Mouse (Mus musculus): Measurements from ENCODE around the gene Gm45716.
"Not testable (repeated sequence)": the region's sequence is repeated elsewhere in the genome, so short reads cannot be mapped to it uniquely, and the experiment has no call there.

The Gm45716 gene

DNA sequence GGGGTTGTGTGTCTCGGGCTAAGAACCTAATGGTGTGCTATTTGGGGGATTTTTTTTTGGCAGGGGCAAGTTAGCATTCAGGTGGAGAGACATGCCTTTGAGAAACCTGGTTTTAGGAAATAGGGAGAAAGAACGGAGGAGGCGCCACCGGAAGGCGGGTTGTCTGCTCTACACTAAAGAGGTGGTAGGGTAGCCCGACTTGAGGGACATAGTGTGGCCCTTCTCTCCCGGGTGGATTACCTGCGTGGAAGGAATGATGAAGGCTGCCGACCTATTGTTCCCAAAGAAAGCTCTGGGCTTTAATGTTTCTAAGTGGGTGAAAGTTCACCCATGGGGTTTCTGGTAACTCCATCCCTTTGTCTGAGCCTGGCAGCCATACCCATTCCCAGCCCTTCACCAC lies 62.7 kb downstream of the Gm45716 start:
- no peak for DNase-seq (ENCODE audit: low spot score in 2 of 2)

DNA sequence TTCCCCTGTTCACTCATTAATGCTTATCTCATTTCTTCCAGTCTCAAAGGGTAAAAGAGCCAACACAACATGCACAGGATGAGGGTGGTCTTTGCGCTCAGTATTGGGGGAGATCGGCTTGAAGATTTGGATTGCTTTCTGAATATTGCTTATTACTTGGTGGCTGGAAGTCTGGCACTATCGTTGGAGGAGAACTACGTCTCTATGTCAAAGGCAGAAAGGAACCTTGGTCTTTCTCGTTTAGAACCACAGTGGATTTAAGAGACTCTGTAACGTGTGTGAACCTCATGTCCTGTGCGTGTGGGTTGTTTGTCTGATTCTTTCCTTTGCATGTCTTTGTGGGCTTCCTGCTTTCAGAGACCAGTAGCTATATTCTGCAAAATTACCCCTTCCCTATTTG lies 63.2 kb downstream of the Gm45716 start:
- DNase-seq (ENCODE audit: low spot score in 2 of 2): no peak

DNA sequence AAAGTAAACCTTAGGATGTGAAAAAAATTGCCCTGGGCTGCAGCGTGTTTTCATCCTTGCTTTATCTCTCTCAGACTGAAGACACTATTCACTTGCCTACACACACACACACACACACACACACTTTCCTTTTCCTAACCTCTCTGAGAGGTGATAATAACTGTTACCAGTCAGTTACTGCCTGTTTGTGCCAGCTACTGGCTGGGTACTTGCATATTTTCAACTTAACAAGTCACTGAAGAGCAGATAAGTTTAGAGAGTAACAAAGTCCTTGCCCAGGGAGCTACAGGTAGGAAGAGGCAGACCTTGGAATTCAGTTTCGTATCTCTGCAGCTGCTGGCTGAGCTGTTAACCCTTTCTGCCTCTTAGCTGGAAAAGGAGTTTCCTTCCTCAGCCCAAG lies 64.4 kb downstream of the Gm45716 start:
- DNase-seq (ENCODE audit: low spot score in 2 of 2): no peak

DNA sequence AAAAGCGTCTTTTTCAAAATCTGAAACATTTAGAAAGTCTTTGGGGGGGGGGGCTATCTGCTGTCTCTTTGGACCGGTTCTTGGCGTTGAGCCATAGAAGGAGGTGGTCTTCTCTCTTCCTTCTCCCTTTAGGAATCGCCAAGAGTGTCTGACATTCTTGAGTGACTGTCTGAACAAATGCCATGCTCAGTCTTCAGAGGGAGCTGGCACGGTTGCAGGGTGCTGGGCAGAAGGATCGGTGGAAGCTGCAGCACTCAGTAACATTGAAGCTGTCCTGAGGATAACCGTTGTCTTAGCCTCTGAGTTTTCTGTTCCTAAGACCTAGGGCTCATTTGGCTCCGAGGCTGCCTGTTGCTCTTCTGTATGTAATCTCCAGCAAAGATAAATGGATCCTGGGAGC lies 64.9 kb downstream of the Gm45716 start:
- no peak for DNase-seq (ENCODE audit: low spot score in 2 of 2)

DNA sequence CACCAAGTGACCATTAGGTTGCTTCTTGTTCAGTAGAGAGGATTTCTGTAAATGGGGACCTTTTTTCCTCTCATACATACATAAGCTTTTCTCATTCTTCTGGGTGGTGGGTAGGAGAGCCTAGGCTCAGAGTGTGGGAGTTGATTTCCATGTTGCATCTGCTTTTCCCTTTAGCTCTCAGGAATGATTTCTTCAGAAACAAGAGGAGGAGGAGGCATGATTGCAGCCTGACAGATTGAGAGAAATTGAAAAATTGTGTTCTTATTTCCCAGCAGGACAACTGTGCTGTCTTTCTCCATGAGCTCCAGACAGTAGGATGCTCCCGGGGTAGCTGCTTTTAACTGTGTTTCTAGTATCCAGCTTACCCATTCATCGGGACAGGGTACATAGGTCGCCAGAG lies 67.1 kb downstream of the Gm45716 start:
- DNase-seq (ENCODE audit: low spot score in 2 of 2): no peak

DNA sequence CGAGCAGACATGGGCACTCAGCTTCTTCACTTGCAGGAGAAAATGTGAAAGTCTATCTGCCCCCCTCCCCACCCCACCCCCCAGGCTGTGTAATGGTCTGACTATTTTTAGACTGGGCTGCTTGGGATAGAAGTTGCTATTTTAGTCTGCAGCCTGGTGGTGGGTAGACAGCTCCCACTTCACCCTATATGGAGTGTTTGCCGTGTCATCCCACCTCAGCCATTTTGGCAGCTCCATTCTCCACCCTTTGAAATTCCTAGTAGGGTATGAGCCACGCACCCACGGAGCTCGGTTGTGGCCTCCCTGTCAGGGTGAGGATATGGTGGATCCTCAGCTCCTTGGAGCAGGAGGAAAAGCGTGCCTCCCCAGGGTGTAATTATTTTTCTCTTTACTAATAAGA lies 68.2 kb downstream of the Gm45716 start:
- no peak for DNase-seq (ENCODE audit: low spot score in 2 of 2)

DNA sequence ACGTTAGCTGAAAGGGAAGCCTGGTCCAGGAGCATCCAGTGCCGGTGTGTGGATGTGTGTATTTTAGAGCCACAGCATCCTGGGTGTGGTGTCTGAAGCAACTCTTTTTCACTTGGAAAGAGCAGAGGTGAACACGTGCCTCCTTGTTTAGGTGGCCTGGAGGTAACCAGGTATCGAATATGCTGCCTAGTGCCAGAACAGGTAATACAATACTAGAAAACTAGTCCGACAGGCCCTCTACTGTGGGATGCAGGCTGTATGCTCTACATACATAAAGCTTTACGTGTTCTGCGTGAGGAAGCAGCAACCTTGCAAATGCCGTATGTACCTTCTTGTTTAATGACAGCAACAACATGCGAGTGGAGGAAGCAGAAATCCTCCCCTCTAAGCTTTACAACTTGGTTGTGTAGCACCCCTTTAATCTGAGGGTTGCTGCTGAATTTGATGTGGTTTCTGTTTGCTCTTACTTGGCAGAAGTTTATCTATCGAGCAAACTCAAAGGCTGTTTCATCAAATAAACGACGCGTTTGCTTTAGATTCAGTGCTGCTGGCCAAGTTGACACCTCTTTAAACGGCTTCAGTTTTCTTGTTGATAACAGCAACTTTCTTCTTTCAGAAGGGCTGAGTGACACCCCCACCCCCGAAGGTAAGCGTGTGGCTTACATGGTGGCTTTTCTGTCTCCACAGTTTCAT lies 69.5 kb downstream of the Gm45716 start:
- no peak for DNase-seq (ENCODE audit: low spot score in 2 of 2)

DNA sequence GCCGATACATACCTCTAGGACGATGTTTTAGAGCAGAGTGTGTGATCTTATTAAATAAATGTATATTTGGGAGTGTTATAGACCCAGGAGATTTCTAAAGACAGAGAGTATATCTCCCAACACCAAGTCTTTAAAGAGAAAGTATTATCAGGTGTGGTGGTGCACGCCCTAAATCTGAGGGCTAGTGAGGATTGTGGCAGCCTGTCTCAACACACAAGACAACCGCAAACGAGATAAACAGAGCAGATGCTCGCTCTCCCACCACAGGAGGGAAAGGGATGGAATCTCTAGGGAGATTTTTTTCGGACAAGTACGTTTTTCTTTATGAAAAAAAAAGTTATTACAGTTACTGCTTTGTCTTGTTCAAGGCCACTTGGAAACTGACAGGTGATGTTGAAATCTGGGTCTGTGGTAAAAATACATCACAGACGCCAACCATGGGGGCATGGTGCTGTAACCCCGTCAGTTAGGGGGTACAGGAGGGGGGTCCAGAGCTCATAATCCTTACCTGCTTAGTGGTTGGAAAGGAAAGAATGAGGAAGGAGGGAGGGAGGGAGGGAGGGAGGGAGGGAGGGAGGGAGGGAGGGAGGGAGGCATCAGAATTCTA lies 70.9 kb downstream of the Gm45716 start:
- no peak for DNase-seq (ENCODE audit: low spot score in 2 of 2)

DNA sequence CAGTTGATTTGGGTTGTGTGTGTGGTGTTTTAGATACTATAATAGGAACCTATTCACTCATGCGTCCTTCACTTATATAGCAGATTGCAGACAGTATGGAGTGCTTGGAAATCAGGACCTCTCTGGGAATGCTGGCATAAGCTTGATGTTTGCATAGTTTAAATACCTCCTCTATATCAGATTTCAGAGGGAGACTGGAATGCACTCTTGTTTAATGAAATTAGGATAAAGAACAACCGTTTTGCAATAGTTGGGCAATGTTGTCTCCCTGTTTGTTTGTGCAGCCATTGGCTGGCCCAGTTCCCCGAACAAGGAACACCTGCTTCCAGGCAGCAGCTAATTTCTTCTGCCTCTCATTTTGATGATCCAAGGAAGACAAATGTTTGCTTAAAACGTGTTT lies 71.6 kb downstream of the Gm45716 start:
- peak in 1 of 2 experiments; percentile 57 for DNase-seq (ENCODE audit: low spot score in 2 of 2)

DNA sequence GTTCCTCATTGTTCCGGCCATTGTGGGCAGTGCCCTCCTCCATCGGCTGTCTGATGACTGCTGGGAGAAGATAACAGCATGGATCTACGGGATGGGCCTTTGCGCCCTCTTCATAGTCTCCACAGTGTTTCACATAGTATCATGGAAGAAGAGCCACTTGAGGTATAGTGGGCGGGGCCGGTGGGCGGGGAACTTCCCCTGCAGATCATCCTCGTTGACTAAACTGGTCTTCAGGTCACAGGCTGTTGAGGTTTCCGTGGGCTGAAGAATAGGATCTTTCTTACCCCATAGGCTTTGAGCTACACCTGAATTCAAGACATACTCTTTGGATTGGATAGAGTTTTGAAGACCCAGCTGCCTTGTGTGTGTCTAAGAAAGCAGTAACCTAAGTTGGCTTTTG lies 72.3 kb downstream of the Gm45716 start:
- no peak for DNase-seq (ENCODE audit: low spot score in 2 of 2)

DNA sequence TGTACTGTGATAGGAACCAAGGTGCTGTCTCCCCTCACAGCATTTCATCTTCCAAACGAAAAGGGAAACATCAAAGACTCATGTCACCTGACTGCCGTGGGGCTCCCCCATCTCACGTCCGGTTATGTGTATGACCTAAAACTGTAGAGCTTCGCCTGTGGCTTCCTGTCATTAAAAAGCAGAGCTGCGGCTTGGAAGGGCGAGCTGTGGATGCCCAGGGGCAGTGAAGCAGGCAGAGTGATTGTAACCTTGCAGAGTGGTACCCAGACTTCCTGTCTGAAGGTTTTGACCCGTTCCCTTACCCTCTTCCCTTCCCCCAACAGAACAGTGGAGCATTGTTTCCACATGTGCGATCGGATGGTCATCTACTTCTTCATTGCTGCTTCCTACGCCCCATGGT lies 76.7 kb downstream of the Gm45716 start:
- no peak for DNase-seq (ENCODE audit: low spot score in 2 of 2)

DNA sequence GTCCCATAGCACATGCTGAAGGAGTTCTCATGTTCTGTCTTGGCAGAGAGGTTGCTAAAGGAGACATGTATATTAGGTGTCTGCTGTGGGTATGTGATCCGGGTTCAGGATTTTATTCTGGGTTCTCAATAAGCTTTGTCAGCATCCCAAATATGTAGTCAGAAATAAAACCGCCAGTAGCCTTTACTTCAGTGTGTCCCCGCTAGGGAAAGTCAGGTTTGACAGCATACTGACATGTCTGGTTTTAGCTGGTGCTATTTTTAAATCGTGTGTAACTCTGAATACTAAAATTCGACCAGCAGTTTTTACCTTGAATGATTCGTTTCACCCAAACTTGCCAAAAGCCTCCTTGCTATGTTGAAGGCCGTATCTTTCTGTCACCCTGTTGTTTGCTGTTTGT lies 78.1 kb downstream of the Gm45716 start:
- DNase-seq (ENCODE audit: low spot score in 2 of 2): no peak

DNA sequence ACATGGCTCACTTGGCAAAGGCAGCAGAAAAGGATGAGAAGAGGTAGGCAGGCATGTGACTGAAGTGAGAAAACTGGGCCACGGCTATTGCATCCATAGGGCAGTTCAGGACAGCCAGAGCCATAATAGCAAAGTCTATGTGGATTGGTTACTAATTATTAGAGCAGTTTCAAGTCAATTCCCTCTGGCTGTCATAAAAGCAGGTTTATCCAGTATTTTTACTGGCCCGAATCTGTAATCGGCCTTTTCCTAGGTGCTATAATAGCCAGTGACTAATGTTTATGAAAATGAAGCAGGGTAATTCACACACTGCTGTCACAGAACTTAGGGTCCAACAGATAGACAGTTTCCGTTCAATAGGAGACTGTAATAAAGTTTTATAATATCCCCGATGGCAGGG lies 81.5 kb downstream of the Gm45716 start:
- DNase-seq (ENCODE audit: low spot score in 2 of 2): no peak

DNA sequence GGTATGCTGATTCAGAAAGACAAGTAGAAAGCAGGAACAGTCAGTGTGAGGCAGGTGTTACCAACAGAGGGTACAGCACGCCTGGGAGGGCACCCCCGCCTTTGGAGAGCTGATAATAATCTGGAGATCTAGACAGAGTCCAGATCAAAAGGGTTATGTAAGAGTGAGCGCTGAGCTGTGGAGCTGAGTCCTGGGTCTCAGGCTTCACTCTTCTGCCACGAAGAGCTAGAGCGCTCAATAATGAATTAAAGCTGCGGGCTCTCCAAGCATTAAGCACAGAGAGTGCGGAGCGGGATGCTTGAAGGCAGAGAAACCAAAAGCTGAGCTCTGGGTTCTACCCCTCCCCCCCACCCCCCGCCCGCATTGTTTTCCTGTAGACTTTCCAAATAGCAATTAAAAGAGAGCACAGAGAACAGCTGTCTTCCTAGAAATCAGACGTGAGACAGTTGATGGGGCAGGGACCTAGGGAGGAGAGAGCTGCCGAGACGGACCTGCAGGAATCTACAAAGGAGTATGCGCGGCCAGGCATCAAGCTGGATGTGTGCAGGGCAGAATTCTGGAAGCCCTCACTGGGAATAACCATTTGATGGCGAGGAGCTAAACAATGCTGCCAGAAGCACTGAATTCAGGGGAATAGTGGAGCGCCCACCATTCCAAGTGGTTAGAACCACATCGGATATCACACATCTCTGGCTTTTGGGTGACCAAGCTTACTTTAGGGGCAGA lies 82.1 kb downstream of the Gm45716 start:
- no peak for DNase-seq (ENCODE audit: low spot score in 2 of 2)

DNA sequence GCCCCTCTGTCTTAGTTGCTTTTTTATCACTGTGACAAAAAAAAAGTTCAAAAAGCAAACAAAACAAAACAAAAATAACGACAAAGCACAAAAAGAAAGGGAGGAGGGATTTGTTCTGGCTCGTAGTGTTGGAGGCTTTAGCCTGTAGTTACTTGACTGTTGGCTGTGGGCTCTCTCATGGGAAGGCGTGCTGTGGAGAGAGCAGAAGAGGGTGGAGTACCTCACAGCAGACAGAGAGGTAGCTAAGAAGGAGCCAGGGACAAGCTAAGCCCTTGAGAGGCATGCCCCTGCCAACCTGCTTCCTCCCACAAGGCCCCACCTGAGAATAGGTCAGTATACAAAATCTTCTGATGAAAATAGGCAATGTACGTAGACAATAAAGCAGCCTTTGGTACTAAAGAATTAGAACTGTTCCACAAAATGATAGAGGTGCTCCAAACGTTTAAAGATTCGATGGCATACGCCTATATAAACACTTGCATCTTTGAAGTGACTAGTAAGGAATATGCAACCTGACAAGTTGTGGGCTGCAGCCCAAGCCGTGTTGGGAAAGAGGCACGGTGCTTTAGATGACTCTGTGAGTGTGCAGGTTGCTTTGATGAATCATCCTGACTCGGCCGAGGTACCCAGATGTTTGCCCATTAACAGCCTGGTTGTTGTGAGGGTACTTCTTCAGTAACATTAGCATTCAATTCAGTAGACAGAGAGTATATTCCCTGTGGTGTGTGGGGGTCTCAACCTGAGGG lies 82.8 kb downstream of the Gm45716 start:
- DNase-seq (ENCODE audit: low spot score in 2 of 2): no peak

DNA sequence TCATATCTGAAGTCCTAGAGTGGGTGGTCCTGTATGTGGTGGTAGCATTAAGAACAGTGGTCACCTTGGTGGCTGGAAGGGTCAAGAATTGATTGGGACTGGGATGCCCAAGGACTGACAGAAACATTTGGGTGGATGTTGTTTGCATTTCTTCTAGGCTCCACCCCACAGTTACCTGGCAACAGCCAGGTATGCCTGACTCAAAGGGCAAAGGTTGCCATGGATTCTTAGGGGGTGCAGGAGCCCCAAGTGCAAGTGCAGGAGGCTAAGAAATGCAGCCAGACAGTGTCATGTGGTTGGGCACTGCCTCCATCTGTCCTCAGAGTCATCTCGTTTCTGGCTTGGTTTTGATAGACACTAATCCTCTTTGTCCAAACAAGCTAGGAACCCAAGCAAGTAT lies 86.7 kb downstream of the Gm45716 start:
- no peak for DNase-seq (ENCODE audit: low spot score in 2 of 2)

DNA sequence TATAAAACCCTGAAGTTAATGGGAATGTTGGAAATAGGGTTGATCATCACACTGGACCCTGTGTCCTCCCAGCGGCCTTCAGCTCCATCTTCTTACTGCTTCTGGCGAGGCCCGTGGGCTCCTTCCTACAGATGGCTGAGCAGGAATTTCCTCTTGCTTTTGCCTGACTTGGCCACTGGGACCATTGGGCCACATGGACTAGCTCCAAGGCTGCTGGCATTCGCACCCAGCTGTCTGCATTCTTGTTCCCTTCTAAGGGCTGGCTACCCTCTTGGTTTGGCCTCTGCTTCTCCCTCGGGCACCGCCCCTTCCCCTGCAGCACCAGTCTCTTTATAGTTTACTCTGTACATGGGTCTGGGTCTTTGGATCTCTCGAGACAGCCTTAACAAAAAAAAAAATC lies 88.2 kb downstream of the Gm45716 start:
- peak in 1 of 2 experiments; percentile 57 for DNase-seq (ENCODE audit: low spot score in 2 of 2)

DNA sequence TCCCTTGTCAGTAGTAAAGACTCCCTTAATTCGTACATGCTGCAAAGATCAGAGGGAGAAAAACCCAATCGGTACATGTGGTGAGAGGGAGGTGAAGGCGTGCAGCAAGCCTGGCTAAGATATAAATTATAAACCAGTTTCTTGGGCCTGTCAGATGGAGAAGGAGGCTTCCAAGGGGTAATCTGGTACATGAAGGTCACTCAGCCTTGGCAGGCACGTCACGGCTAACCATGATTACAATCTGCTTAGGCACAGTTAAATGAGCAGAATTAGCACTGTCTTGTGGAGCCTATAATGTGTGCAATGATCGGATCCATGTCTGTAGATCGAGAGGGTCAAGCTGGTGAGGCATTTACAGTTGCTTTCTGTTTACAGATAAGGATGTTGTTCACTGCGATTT lies 88.7 kb downstream of the Gm45716 start:
- DNase-seq (ENCODE audit: low spot score in 2 of 2): no peak

DNA sequence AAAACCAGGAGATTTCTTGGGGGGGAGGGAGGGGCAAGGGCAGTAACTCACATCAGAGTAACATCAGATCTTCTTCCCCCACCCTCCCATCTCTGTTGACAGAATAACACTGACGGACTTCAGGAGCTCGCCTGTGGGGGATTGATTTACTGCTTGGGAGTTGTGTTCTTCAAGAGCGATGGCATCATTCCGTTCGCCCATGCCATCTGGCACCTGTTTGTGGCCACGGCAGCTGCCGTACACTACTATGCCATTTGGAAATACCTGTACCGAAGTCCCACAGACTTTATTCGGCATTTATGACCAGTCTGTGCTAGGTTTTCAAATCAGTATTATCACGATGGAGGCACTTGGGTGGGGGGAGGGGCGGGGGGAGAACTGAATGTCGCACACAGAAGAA lies 89.1 kb downstream of the Gm45716 start:
- no peak for DNase-seq (ENCODE audit: low spot score in 2 of 2)

DNA sequence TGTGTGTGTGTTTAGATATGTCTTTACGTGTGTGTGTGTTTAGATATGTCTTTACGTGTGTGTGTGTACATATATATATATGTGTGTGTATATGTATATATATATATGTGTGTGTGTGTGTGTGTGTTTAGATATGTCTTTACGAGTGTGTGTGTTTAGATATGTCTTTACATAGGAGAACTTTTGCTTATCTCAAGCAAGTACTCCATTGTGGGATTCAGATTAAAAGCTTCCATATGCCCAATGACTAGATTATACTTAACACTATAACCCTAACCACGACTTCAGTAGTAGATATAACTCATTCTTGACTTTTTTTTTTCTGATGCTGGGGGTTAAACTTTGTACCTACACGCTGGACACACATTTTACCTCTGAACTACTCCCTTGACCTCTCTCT lies 92.6 kb downstream of the Gm45716 start:
- DNase-seq (ENCODE audit: low spot score in 2 of 2): no peak

DNA sequence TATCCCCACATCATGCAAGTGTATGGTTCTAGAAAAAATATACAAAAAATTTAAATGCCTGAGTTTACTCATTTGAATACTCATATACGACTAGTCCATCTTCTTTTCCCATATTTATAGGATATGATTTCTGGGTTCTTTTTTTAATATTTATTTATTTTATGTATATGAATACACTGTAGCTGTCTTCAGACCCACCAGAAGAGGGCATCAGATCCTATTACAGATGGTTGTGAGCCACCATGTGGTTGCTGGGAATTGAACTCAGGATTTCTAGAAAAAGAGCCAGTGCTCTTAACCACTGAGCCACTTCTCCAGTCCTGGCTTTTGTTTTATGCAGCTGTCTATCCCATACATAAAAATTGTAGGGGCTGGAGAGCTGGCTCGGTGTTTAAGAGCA lies 94.5 kb downstream of the Gm45716 start:
- DNase-seq (ENCODE audit: low spot score in 2 of 2): not testable (repeated sequence)

DNA sequence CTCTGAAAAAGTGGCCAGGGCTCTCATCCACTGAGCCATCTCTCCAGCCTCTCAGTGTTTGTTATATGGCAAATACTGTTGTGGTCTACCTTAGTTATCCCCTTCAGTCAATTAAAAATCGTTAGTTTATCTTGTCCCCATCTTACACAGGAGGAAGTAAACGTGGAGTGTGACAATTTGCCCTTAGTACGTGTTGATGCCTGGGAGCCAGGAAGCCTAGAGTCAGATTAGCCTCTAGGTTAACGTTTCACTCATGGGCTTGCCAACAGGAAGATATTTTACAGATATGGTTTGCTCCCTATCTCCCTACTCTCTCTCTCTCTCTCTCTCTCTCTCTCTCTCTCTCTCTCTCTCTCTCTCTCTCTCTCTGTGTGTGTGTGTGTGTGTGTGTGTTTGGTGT lies 95.7 kb downstream of the Gm45716 start:
- no peak for DNase-seq (ENCODE audit: low spot score in 2 of 2)

DNA sequence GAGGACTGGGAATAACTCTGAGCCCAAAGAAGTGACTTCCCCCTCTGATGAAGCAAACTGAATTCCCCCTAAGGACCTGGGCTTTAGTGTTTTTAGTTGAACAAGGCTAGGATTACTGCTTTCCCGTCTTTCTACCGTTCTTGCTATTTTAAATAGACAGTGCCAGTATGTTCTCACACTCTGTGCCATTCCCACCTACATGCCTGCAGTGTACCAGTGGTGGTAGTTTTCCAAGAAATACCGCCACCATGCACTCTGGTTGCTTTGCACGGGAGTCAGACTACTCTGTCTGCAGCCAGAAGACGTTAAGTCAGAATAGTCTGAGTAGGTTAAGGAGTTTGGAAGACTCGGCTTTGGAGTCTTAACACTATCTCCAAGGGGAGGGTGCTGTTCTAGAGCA lies 96.1 kb downstream of the Gm45716 start:
- no peak for DNase-seq (ENCODE audit: low spot score in 2 of 2)

Measured in urinary bladder, postnatal 36 days (tissue).